Mouse (Mus musculus) embryonic facial prominence, embryonic 13.5 days (tissue): ENCODE data around the gene Glis3. TPM values are rescaled to one million over a fixed set of nuclear protein-coding genes. Genes with fewer than 3 reads are reported as not detected.

Source experiments
- ATAC-seq: fragments of 200-750 bp; cut with Nextera tagmentation; 2 replicates; pipeline ENCODE4 v1.8.0; 2017; ENCODE audit warnings: low read depth; ENCODE audit not compliant: insufficient number of reproducible peaks, insufficient read depth, low FRiP score, low TSS enrichment
- H3K27ac ChIP-seq: fragments of 300-500 bp; sonication (generic); 2 replicates; pipeline ENCODE4 v1.5.1; 2015; ENCODE audit warnings: moderate library complexity, mild to moderate bottlenecking, inconsistent platforms
- H3K27me3 ChIP-seq: fragments of 300-500 bp; sonication (generic); 2 replicates; pipeline ENCODE4 v1.6.1; 2015; ENCODE audit warnings: mild to moderate bottlenecking, inconsistent platforms
- H3K36me3 ChIP-seq: fragments of 300-500 bp; sonication (generic); 2 replicates; pipeline ENCODE4 v1.6.1; 2015; ENCODE audit warnings: mild to moderate bottlenecking, inconsistent platforms
- H3K4me1 ChIP-seq: fragments of 300-500 bp; sonication (generic); 2 replicates; pipeline ENCODE4 v1.6.1; 2015; ENCODE audit warnings: inconsistent platforms
- H3K4me2 ChIP-seq: fragments of 300-500 bp; sonication (generic); 2 replicates; pipeline ENCODE4 v1.6.1; 2015; ENCODE audit warnings: moderate library complexity, mild to moderate bottlenecking, inconsistent platforms
- H3K4me3 ChIP-seq: fragments of 300-500 bp; sonication (generic); 2 replicates; pipeline ENCODE4 v1.5.1; 2015; ENCODE audit warnings: mild to moderate bottlenecking, inconsistent platforms
- H3K9ac ChIP-seq: fragments of 300-500 bp; sonication (generic); 2 replicates; pipeline ENCODE4 v1.6.1; 2015; ENCODE audit warnings: mild to moderate bottlenecking, inconsistent platforms
- H3K9me3 ChIP-seq: fragments of 300-500 bp; sonication (generic); 2 replicates; pipeline ENCODE4 v1.6.1; 2016; ENCODE audit warnings: inconsistent platforms
- WGBS: fragments of 180-500 bp; shearing (Covaris S2); methylation state at CpG from one replicate; pipeline ENCODE4 v1.1.7; 2015; ENCODE audit warnings: mixed read lengths; 5-methylcytosine and 5-hydroxymethylcytosine counted together
- polyA plus RNA-seq: library from polyadenylated mRNA; unstranded; fragments of >200 nt; fragmentation: Nextera tagmentation; extraction: Ambion mirVana; gene quantifications from 2 replicates; pipeline ENCODE4 v1.2.1, GENCODE M21; 2015

Glis3 gene
- polyA plus RNA-seq, 1 experiment from 2014 or later: 15.2 TPM

GRCm38 (mm10) chr19:28394826-28395583 lies 284.9 kb downstream of the Glis3 start:
- peaks cover 5% of the 10 kb centered on the region; the same call in 1 of the 2 replicates for H3K4me1 ChIP-seq
- no peak overlapping the region for H3K4me3 ChIP-seq
- no peak overlapping the region for H3K4me2 ChIP-seq
- H3K27ac ChIP-seq: no peak overlapping the region
- ATAC-seq: no peak
- no peak overlapping the region for H3K9ac ChIP-seq
- H3K36me3 ChIP-seq: no peaks in the 10 kb centered on the region
- H3K27me3 ChIP-seq: no peaks in the 10 kb centered on the region
- WGBS: 50% methylated on average over 12 of the region's 12 CpGs
- no peaks in the 10 kb centered on the region for H3K9me3 ChIP-seq

- Histone ChIP-seq H3K4me2 (no peak overlapping the region), H3K27ac (no peak overlapping the region), H3K27me3 (no peaks in the 10 kb centered on the region), H3K4me1 (peaks cover 5% of the 10 kb centered on the region; the same call in 1 of the 2 replicates), H3K9ac (no peak overlapping the region), H3K4me3 (no peak overlapping the region), H3K36me3 (no peaks in the 10 kb centered on the region), H3K9me3 (no peaks in the 10 kb centered on the region)
- ATAC-seq: no peak
- 87% methylated on average over 7 of the region's 7 CpGs for WGBS
These were observed 286.1 kb downstream of the Glis3 start for GRCm38 (mm10) chr19:28393766-28394165.

- Histone ChIP-seq H3K27ac (no peak overlapping the region), H3K4me1 (peaks cover 5% of the 10 kb centered on the region; the same call in 1 of the 2 replicates), H3K27me3 (no peaks in the 10 kb centered on the region), H3K9ac (no peak overlapping the region), H3K36me3 (no peaks in the 10 kb centered on the region), H3K4me2 (no peak overlapping the region), H3K4me3 (no peak overlapping the region), H3K9me3 (no peaks in the 10 kb centered on the region)
- 84% methylated on average over 3 of the region's 3 CpGs for WGBS
- ATAC-seq: no peak
These were observed 287.0 kb downstream of the Glis3 start for GRCm38 (mm10) chr19:28392838-28393237.

- no peak overlapping the region for H3K4me3 ChIP-seq
- no peaks in the 10 kb centered on the region for H3K36me3 ChIP-seq
- H3K4me2 ChIP-seq: no peak overlapping the region
- no peak for ATAC-seq
- 73% methylated on average over 4 of the region's 4 CpGs for whole genome bisulfite sequencing
- H3K27ac ChIP-seq: no peak overlapping the region
- no peak overlapping the region for H3K9ac ChIP-seq
- peaks cover 5% of the 10 kb centered on the region; the same call in 1 of the 2 replicates for H3K4me1 ChIP-seq
- no peaks in the 10 kb centered on the region for H3K27me3 ChIP-seq
- H3K9me3 ChIP-seq: no peaks in the 10 kb centered on the region
These were observed 289.0 kb downstream of the Glis3 start for GRCm38 (mm10) chr19:28390920-28391319.

- no peak overlapping the region for H3K27ac ChIP-seq
- no peak overlapping the region for H3K9ac ChIP-seq
- H3K4me3 ChIP-seq: no peak overlapping the region
- no peak for ATAC-seq
- H3K27me3 ChIP-seq: no peaks in the 10 kb centered on the region
- WGBS: 68% methylated on average over 5 of the region's 5 CpGs
- H3K36me3 ChIP-seq: no peaks in the 10 kb centered on the region
- no peaks in the 10 kb centered on the region for H3K9me3 ChIP-seq
- H3K4me1 ChIP-seq: no peaks in the 10 kb centered on the region
- no peak overlapping the region for H3K4me2 ChIP-seq
These were observed 290.7 kb downstream of the Glis3 start for GRCm38 (mm10) chr19:28389146-28389545.

GRCm38 (mm10) chr19:28383425-28383824 lies 296.5 kb downstream of the Glis3 start:
- Histone ChIP-seq H3K36me3 (no peaks in the 10 kb centered on the region), H3K9ac (no peak overlapping the region), H3K4me1 (peaks cover 22% of the 10 kb centered on the region), H3K4me3 (no peak overlapping the region), H3K27me3 (no peaks in the 10 kb centered on the region), H3K27ac (no peak overlapping the region), H3K9me3 (no peaks in the 10 kb centered on the region), H3K4me2 (no peak overlapping the region)
- 62% methylated on average over 5 of the region's 5 CpGs for WGBS
- ATAC-seq: no peak

GRCm38 (mm10) chr19:28382168-28382911 lies 297.5 kb downstream of the Glis3 start:
- no peaks in the 10 kb centered on the region for H3K27me3 ChIP-seq
- H3K9ac ChIP-seq: no peak overlapping the region
- H3K36me3 ChIP-seq: no peaks in the 10 kb centered on the region
- no peaks in the 10 kb centered on the region for H3K9me3 ChIP-seq
- ATAC-seq: no peak
- 36% methylated on average over 10 of the region's 10 CpGs for WGBS
- H3K27ac ChIP-seq: 0 out of 2 replicates have a peak overlapping the region, but pooled peaks have one; percentile 48
- no peak overlapping the region for H3K4me2 ChIP-seq
- H3K4me3 ChIP-seq: no peak overlapping the region
- peaks cover 22% of the 10 kb centered on the region for H3K4me1 ChIP-seq

GRCm38 (mm10) chr19:28381441-28381840 lies 298.4 kb downstream of the Glis3 start:
- no peak for ATAC-seq
- no peak overlapping the region for H3K9ac ChIP-seq
- no peaks in the 10 kb centered on the region for H3K36me3 ChIP-seq
- peaks cover 30% of the 10 kb centered on the region for H3K4me1 ChIP-seq
- no peak overlapping the region for H3K4me2 ChIP-seq
- 70% methylated on average over 9 of the region's 9 CpGs for WGBS
- H3K4me3 ChIP-seq: no peak overlapping the region
- no peak overlapping the region for H3K27ac ChIP-seq
- no peaks in the 10 kb centered on the region for H3K27me3 ChIP-seq
- H3K9me3 ChIP-seq: no peaks in the 10 kb centered on the region

- no peak overlapping the region for H3K4me3 ChIP-seq
- no peak overlapping the region for H3K4me2 ChIP-seq
- 62% methylated on average over 9 of the region's 9 CpGs for WGBS
- no peaks in the 10 kb centered on the region for H3K36me3 ChIP-seq
- H3K27ac ChIP-seq: no peak overlapping the region
- no peaks in the 10 kb centered on the region for H3K27me3 ChIP-seq
- H3K9ac ChIP-seq: no peak overlapping the region
- ATAC-seq: no peak
- peaks cover 35% of the 10 kb centered on the region for H3K4me1 ChIP-seq
- no peaks in the 10 kb centered on the region for H3K9me3 ChIP-seq
These were observed 299.1 kb downstream of the Glis3 start for GRCm38 (mm10) chr19:28380691-28381262.

GRCm38 (mm10) chr19:28377788-28378295 lies 302.0 kb downstream of the Glis3 start:
- Histone ChIP-seq H3K27me3 (no peaks in the 10 kb centered on the region), H3K4me3 (no peak overlapping the region), H3K9ac (no peak overlapping the region), H3K4me1 (peaks cover 34% of the 10 kb centered on the region), H3K27ac (no peak overlapping the region), H3K9me3 (no peaks in the 10 kb centered on the region), H3K36me3 (no peaks in the 10 kb centered on the region), H3K4me2 (no peak overlapping the region)
- no peak for ATAC-seq
- 86% methylated on average over 5 of the region's 5 CpGs for WGBS

GRCm38 (mm10) chr19:28376401-28376800 lies 303.5 kb downstream of the Glis3 start:
- Histone ChIP-seq H3K4me2 (no peak overlapping the region), H3K27ac (peak overlapping the region; percentile 7), H3K4me3 (no peak overlapping the region), H3K27me3 (no peaks in the 10 kb centered on the region), H3K4me1 (peaks cover 23% of the 10 kb centered on the region), H3K36me3 (no peaks in the 10 kb centered on the region), H3K9ac (no peak overlapping the region), H3K9me3 (no peaks in the 10 kb centered on the region)
- no peak for ATAC-seq
- WGBS: 39% methylated on average over 1 of the region's 1 CpGs
